Mouse (Mus musculus) embryonic fibroblast, embryonic 13.5 days (primary cell): ENCODE data around the gene Olfr1316. TPM values are rescaled to one million over a fixed set of nuclear protein-coding genes. Genes with fewer than 3 reads are reported as not detected.

Experiments
- H3K27ac ChIP-seq: 2 replicates; pipeline ENCODE4 v1.5.1; 2012; ENCODE audit warnings: low read length, control low read depth, inconsistent platforms; ENCODE audit not compliant: insufficient read depth
- H3K4me1 ChIP-seq: 2 replicates; pipeline ENCODE4 v1.6.1; 2011; ENCODE audit warnings: low read length; ENCODE audit not compliant: control insufficient read depth, insufficient read depth
- H3K4me3 ChIP-seq: 2 replicates; pipeline ENCODE4 v1.5.1; 2011; ENCODE audit warnings: mild to moderate bottlenecking, control low read depth, low read length; ENCODE audit not compliant: insufficient read depth
- CTCF ChIP-seq: IDR thresholded peaks from 2 replicates; pipeline ENCODE4 v1.5.1; 2011; ENCODE audit warnings: mild to moderate bottlenecking, control low read depth, low read length, moderate library complexity, borderline replicate concordance; ENCODE audit not compliant: insufficient read depth
- POLR2A ChIP-seq: IDR thresholded peaks from 2 replicates; pipeline ENCODE4 v1.6.1; 2011; ENCODE audit warnings: low read depth, mild to moderate bottlenecking, control low read depth, low read length, moderate library complexity
- polyA plus RNA-seq: library from polyadenylated mRNA; stranded (reverse); fragments of >200 nt; gene quantifications from 2 replicates; pipeline ENCODE4 v1.2.4, GENCODE M21; 2011; ENCODE audit warnings: low read depth; ENCODE audit not compliant: missing spikeins, insufficient read length

Olfr1316 gene
- 1.3 and 1.9 TPM in 2 replicates for polyA plus RNA-seq

GRCm38 (mm10) chr2:112134877-112135276 lies at the start of gene Olfr1316:
Olfr1316 (minus strand) TSS chr2:112134977.
- no peak within 1 kb of the TSS for H3K4me3 ChIP-seq
- H3K4me1 ChIP-seq, result no peaks in the 10 kb centered on the region
- no peak within 1 kb of the TSS for H3K27ac ChIP-seq
- TF ChIP-seq POLR2A, result no peak
- TF ChIP-seq CTCF, result no peak

GRCm38 (mm10) chr2:112153898-112154297 lies 19.1 kb upstream of the Olfr1316 start, which contains the start of gene Olfr1318:
Olfr1318 (plus strand) TSS chr2:112154198.
- TF ChIP-seq POLR2A (no peak), CTCF (no peak)
- H3K4me1 ChIP-seq, result no peaks in the 10 kb centered on the region
- no peak within 1 kb of the TSS for H3K4me3 ChIP-seq
- H3K27ac ChIP-seq, result no peak within 1 kb of the TSS

GRCm38 (mm10) chr2:112140029-112140428 lies 5.3 kb upstream of the Olfr1316 start, which contains the start of gene Olfr1317:
Olfr1317 (plus strand) TSS chr2:112140329.
- no peak within 1 kb of the TSS for H3K27ac ChIP-seq
- no peaks in the 10 kb centered on the region for H3K4me1 ChIP-seq
- TF ChIP-seq POLR2A (no peak), CTCF (no peak)
- H3K4me3 ChIP-seq, result no peak within 1 kb of the TSS

GRCm38 (mm10) chr2:112115340-112115739 lies 19.4 kb downstream of the Olfr1316 start, which contains the start of gene Olfr1315-ps1:
Olfr1315-ps1 (minus strand) TSS chr2:112115440.
- Histone ChIP-seq H3K27ac (no peak within 1 kb of the TSS), H3K4me1 (no peaks in the 10 kb centered on the region), H3K4me3 (no peak within 1 kb of the TSS)
- TF ChIP-seq CTCF (no peak), POLR2A (no peak)

GRCm38 (mm10) chr2:112096681-112097080 lies 38.1 kb downstream of the Olfr1316 start, which contains the start of gene Olfr1314:
Olfr1314 (minus strand) TSS chr2:112096781.
- no peak for TF ChIP-seq CTCF
- TF ChIP-seq POLR2A, result no peak
- H3K4me3 ChIP-seq, result no peak within 1 kb of the TSS
- no peak within 1 kb of the TSS for H3K27ac ChIP-seq
- H3K4me1 ChIP-seq, result no peaks in the 10 kb centered on the region

GRCm38 (mm10) chr2:112077743-112078142 lies 57.0 kb downstream of the Olfr1316 start, which contains the start of gene Olfr1313:
Olfr1313 (minus strand) TSS chr2:112077843.
- Histone ChIP-seq H3K27ac (no peak within 1 kb of the TSS), H3K4me3 (no peak within 1 kb of the TSS), H3K4me1 (no peaks in the 10 kb centered on the region)
- TF ChIP-seq POLR2A, result no peak
- TF ChIP-seq CTCF, result no peak

Other genes with a start within 250 kb of the Olfr1316 start
- gene Olfr1306, start 218.7 kb downstream of the Olfr1316 start, polyA plus RNA-seq, result not detected in 2 replicates
- gene Olfr1307, start 185.5 kb downstream of the Olfr1316 start, polyA plus RNA-seq, result 0.03 TPM in 1 of 2 replicates, not detected in the other
- not detected in 2 replicates for gene Olfr1308, start 170.0 kb downstream of the Olfr1316 start, polyA plus RNA-seq
- gene Olfr1309, start 144.7 kb downstream of the Olfr1316 start, polyA plus RNA-seq, result 0.12 and 0.56 TPM in 2 replicates
- gene Olfr1310, start 122.3 kb downstream of the Olfr1316 start, polyA plus RNA-seq, result 0.48 and 0.51 TPM in 2 replicates
- gene Olfr1311, start 110.6 kb downstream of the Olfr1316 start, polyA plus RNA-seq, result not detected in 2 replicates
- 0.15 and 0.39 TPM in 2 replicates for gene Olfr1312, start 84.7 kb downstream of the Olfr1316 start, polyA plus RNA-seq
- 0.37 and 0.39 TPM in 2 replicates for gene Olfr1313, start 57.1 kb downstream of the Olfr1316 start, polyA plus RNA-seq
- 1.6 and 2.3 TPM in 2 replicates for gene Olfr1314, start 38.2 kb downstream of the Olfr1316 start, polyA plus RNA-seq
- gene Olfr1315-ps1, start 19.5 kb downstream of the Olfr1316 start, polyA plus RNA-seq, result 1.2 and 1.8 TPM in 2 replicates
- gene Olfr1317, start 5.4 kb upstream of the Olfr1316 start, polyA plus RNA-seq, result not detected in 2 replicates
- not detected in 2 replicates for gene Olfr1318, start 19.2 kb upstream of the Olfr1316 start, polyA plus RNA-seq
- 21.6 and 25.3 TPM in 2 replicates for gene Lpcat4, start 104.5 kb upstream of the Olfr1316 start, polyA plus RNA-seq
- gene Nutm1, start 124.3 kb upstream of the Olfr1316 start, polyA plus RNA-seq, result not detected in 2 replicates
- gene Nop10, start 126.9 kb upstream of the Olfr1316 start, polyA plus RNA-seq, result 70.7 and 79.5 TPM in 2 replicates
- 27.9 and 29.2 TPM in 2 replicates for gene Slc12a6, start 130.8 kb upstream of the Olfr1316 start, polyA plus RNA-seq
- gene Gm21985, start 131.3 kb upstream of the Olfr1316 start, polyA plus RNA-seq, result not detected in 2 replicates
- gene Emc4, start 233.1 kb upstream of the Olfr1316 start, polyA plus RNA-seq, result 65.8 and 71.9 TPM in 2 replicates
- 24.9 and 26.1 TPM in 2 replicates for gene Katnbl1, start 244.2 kb upstream of the Olfr1316 start, polyA plus RNA-seq